Mouse (Mus musculus) ES-Bruce4 (cell line): Measurements from ENCODE around the gene Coq4. TPM values are rescaled to one million over a fixed set of nuclear protein-coding genes. Genes with fewer than 3 reads are reported as not detected.
"Not testable (repeated sequence)": the region's sequence is repeated elsewhere in the genome, so short reads cannot be mapped to it uniquely, and the experiment has no call there.

Experiments used
- H3K27ac ChIP-seq: 2 replicates; pipeline ENCODE4 v1.5.1; 2012; ENCODE audit warnings: low read length, inconsistent platforms; ENCODE audit not compliant: insufficient read depth
- H3K27me3 ChIP-seq: 2 replicates; pipeline ENCODE4 v1.6.1; 2012; ENCODE audit warnings: mild to moderate bottlenecking, low read length, inconsistent platforms; ENCODE audit not compliant: control insufficient read depth, poor library complexity, insufficient read depth, severe bottlenecking
- H3K36me3 ChIP-seq: 2 replicates; pipeline ENCODE4 v1.6.1; 2012; ENCODE audit warnings: inconsistent platforms, mild to moderate bottlenecking, low read length, moderate library complexity; ENCODE audit not compliant: control insufficient read depth, poor library complexity, insufficient read depth, severe bottlenecking
- H3K4me1 ChIP-seq: one replicate; pipeline ENCODE4 v1.8.1; 2011; ENCODE audit warnings: low read length; ENCODE audit not compliant: control insufficient read depth, insufficient read depth
- H3K4me3 ChIP-seq: 2 replicates; pipeline ENCODE4 v1.5.1; 2011; ENCODE audit warnings: low read depth, mild to moderate bottlenecking, low read length
- H3K9ac ChIP-seq: 2 replicates; pipeline ENCODE4 v1.6.1; 2012; ENCODE audit warnings: low read depth, mild to moderate bottlenecking, inconsistent platforms; ENCODE audit not compliant: poor library complexity, severe bottlenecking
- H3K9me3 ChIP-seq: replicated peaks from 2 replicates; pipeline ENCODE4 v1.6.1; 2012; ENCODE audit warnings: mild to moderate bottlenecking, low read length, inconsistent platforms; ENCODE audit not compliant: control insufficient read depth, poor library complexity, insufficient read depth, severe bottlenecking
- CTCF ChIP-seq: IDR thresholded peaks from one replicate; pipeline ENCODE4 v1.8.1; 2011; ENCODE audit warnings: low read depth, low read length
- EP300 ChIP-seq: IDR thresholded peaks from 2 replicates; pipeline ENCODE4 v1.6.1; 2011; ENCODE audit warnings: low read depth, low read length; ENCODE audit not compliant: insufficient read depth
- POLR2A ChIP-seq: IDR thresholded peaks from one replicate; pipeline ENCODE4 v1.8.1; 2011; ENCODE audit warnings: low read length; ENCODE audit not compliant: insufficient read depth
- polyA plus RNA-seq: library from polyadenylated mRNA; stranded (reverse); fragments of >200 nt; gene quantifications from 2 replicates; pipeline ENCODE4 v1.2.4, GENCODE M21; 2011; ENCODE audit warnings: low read depth; ENCODE audit not compliant: missing spikeins, insufficient read depth, insufficient read length

The Coq4 gene
- polyA plus RNA-seq, 1 experiment: 8.5 TPM

DNA sequence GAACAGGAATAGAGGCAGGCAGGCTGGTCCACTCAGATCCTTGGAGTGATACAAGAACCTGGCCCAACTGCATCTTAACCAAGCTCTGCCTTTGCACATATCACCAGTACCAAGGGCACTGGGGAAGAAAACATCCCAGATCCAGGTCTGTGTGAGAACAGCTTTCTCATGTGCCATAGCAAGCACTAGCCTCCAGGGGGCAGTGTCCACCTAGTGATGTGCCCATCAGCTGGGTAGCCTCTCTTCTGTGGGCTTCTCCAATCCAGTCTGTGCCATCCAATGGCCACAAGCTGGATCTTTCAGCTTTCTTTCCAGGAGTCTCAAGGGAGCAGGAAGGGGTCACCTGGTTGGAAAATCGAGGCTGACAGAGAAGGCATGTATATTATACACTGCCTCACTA lies 22.5 kb upstream of the Coq4 start:
- no peaks in the 10 kb centered on the region for H3K9me3 ChIP-seq
- TF ChIP-seq CTCF: peak; percentile 96
- TF ChIP-seq POLR2A: no peak
- no peak overlapping the region for H3K9ac ChIP-seq

DNA sequence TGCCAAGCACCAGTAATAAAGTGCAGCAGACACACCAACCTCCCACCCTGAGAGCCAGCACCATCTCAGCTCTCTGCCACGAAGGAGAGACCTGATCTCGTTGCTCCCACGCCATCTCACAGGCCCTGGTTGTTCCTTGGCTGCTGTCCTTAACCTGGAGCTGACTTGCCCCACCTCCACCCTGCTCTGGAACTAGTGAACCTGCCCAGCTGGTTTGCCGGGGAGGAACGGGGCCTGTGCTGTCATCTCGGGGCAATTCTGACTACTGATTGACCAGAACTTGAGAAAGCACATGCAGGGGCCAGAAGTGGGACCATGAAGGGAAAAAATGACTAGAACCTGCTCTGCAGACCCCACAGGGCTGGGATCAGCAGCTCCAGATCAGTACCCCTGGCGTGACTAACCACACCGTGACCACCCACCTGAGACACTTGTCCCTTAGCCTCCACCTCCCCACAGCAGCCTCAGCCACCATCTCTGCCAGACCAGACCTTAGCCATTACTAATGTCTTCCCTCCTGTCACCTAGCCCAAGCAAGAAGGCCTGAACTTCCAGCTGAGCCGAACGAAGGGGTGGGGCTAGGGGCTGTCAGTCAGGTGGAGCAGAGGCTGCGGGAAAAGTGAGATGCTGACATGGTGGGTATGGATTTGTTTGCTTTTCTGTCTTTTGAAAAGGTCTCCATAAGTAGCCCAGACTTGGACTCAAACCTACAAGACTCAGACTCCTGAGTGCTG lies 19.1 kb upstream of the Coq4 start:
- Histone ChIP-seq H3K27me3 (no peaks in the 10 kb centered on the region), H3K9me3 (no peaks in the 10 kb centered on the region), H3K4me3 (no peak overlapping the region), H3K9ac (no peak overlapping the region), H3K27ac (no peak overlapping the region), H3K36me3 (no peaks in the 10 kb centered on the region), H3K4me1 (peaks cover 7% of the 10 kb centered on the region)
- TF ChIP-seq CTCF (no peak), EP300 (no peak), POLR2A (no peak)

More for the DNA sequence above, 22.5 kb upstream of the Coq4 start:
- Histone ChIP-seq H3K4me3 (no peak overlapping the region), H3K36me3 (no peaks in the 10 kb centered on the region), H3K4me1 (peaks cover 7% of the 10 kb centered on the region), H3K27me3 (no peaks in the 10 kb centered on the region), H3K27ac (no peak overlapping the region)

DNA sequence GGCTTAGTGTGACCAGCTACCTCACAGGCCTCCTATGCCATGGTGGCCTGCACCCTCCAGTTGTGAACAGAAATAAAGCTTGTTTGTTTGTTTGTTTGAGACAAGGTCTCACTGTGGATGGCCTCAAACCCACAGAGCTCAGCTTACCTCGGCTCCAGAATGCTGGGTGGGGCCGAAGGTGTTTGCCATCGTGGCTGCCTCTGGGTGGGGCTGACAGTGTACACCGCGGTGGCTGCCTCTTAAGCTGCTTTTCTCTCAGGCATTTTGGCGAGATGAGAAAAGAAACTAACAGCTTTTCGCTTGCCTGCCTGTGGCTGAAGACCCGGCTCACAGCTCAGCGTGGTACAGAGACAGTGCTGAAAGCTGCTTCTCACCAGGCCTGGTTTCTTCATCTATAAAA lies 18.4 kb upstream of the Coq4 start:
- no peak overlapping the region for H3K9ac ChIP-seq
- no peaks in the 10 kb centered on the region for H3K9me3 ChIP-seq
- peaks cover 3% of the 10 kb centered on the region; the same call in 1 of the 2 replicates for H3K36me3 ChIP-seq
- no peaks in the 10 kb centered on the region for H3K27me3 ChIP-seq
- no peak overlapping the region for H3K27ac ChIP-seq
- TF ChIP-seq CTCF (no peak), POLR2A (no peak), EP300 (no peak)
- no peak overlapping the region for H3K4me3 ChIP-seq
- H3K4me1 ChIP-seq: peaks cover 7% of the 10 kb centered on the region

DNA sequence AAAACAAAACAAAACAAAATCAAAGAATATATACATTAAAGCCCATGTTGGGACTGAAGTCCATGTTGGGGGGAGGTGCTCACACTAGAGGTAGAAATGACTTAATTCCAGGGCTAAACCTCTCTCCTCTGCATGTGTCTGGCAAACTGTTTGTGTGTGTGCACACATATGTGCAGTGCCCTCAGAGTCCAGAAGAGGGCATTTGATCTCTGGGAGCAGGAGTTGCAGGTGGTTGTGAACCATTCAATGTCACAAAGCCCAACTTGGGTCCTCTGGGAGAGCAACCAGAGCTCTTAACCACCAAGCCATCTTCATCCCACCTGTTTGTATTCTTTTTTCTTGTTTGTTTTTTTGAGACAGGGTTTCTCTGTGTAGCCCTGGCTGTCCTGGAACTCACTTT lies 17.1 kb upstream of the Coq4 start:
- Histone ChIP-seq H3K9ac (no peak overlapping the region), H3K27me3 (no peaks in the 10 kb centered on the region), H3K4me3 (no peak overlapping the region), H3K4me1 (peaks cover 7% of the 10 kb centered on the region), H3K36me3 (peaks cover 3% of the 10 kb centered on the region; the same call in 1 of the 2 replicates), H3K27ac (no peak overlapping the region), H3K9me3 (no peaks in the 10 kb centered on the region)
- TF ChIP-seq CTCF: peak; percentile 44
- TF ChIP-seq EP300: no peak

DNA sequence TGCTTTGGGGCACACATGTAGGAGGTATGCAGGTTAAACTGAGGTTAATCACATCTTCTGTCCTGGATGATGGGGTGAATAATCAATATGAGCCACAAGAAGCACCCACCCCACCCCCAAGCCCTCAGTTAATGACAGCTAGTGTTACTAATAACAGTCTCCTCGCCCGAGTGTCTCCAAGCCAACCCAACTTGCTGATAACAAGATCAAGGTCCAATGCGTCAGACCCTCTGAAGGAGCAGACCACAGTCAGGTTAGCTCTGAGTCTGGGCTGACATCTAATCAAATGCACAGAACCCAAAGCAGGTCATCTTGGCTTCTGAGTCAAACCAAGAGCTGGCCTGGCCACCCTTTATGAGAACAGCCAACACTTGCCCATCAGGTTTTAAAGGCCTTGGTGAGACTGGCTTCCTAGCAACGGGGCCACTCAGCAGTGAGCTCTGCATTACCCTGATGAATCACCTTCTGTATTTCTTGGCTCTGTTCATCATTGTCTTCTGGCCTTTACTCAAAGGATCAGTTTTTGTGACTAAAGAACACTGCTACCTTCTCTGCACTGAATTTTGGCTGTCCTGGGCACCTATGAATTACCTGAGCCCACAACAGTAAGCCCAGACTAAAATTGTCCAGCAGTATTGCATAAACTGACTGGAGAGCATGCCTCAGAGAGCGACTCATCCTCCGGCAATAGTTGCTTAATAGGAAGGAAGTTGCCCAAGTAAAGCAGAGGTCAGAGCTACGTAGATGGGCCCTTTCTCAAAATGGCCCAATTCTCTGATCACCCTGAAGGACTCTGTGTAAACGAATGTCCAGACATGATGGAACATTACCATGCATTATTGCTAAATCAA lies 15.5 kb upstream of the Coq4 start:
- Histone ChIP-seq H3K4me1 (peaks cover 7% of the 10 kb centered on the region), H3K9me3 (no peaks in the 10 kb centered on the region), H3K27ac (no peak overlapping the region), H3K4me3 (no peak overlapping the region), H3K36me3 (peaks cover 6% of the 10 kb centered on the region), H3K9ac (no peak overlapping the region), H3K27me3 (no peaks in the 10 kb centered on the region)
- TF ChIP-seq EP300 (no peak), POLR2A (no peak), CTCF (no peak)

DNA sequence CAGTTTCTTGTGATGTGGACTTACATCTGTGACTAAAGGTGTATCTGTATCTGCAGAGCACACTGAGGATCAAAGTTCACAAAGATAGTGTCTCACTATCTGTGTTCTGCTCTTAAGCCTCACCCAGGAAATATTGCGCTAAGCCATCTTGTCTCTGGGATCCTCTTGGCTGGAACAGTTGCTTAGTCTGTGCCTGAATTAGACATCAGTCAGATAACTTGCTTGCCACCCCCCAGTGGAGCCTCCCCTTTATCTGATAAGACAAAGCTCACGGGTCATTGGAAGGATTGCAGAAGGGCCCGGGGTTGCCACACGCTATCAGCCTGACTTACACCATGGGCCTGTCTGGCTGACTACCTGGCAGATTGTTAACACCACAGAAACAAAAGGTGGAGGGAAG lies 14.0 kb upstream of the Coq4 start:
- TF ChIP-seq CTCF: no peak
- no peak for TF ChIP-seq POLR2A
- no peak overlapping the region for H3K27ac ChIP-seq

DNA sequence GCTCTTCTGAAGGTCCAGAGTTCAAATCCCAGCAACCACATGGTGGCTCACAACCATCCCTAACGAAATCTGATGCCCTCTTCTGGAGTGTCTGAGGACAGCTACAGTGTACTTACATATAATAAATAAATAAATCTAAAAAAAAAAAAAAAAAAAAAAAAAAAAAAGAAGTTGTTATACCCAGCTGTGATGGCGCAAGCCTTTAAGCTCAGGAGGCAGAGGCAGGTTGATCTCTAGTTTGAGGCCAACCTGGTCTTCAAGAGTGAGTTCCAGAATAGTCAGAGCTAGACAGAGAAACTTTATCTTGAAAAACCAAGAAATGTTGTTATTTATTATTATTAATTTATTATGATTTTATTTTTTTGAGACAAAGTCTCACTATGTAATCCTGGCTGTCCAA lies 6.0 kb upstream of the Coq4 start:
- not testable (repeated sequence) for H3K9me3 ChIP-seq, H3K9ac ChIP-seq, H3K4me3 ChIP-seq, H3K4me1 ChIP-seq, H3K27me3 ChIP-seq, H3K27ac ChIP-seq
- H3K36me3 ChIP-seq: peaks cover 88% of the 10 kb centered on the region

More for the DNA sequence above, 14.0 kb upstream of the Coq4 start:
- no peaks in the 10 kb centered on the region for H3K27me3 ChIP-seq
- H3K4me1 ChIP-seq: peaks cover 5% of the 10 kb centered on the region
- no peaks in the 10 kb centered on the region for H3K9me3 ChIP-seq
- H3K36me3 ChIP-seq: peaks cover 20% of the 10 kb centered on the region
- H3K4me3 ChIP-seq: no peak overlapping the region
- no peak overlapping the region for H3K9ac ChIP-seq
